ENCODE assay signal across 16 mouse cellular contexts in genomic region chr8:7994905-7995304, GRCm38 (mm10).
"Had no signal": no experiment of that assay in that cellular context is flagged by ENCODE, and none has a peak within 500 bp of the region (broad histone marks: within the 10 kb centered on the region; RNA-seq: fewer than 3 reads in every experiment).

No protein-coding gene starts in this region.

- H3K36me3 ChIP-seq: lung, embryonic 15.5 days; midbrain, embryonic 13.5 days; midbrain, embryonic 15.5 days; neural tube, embryonic 12.5 days had no signal

- H3K9me3 ChIP-seq: lung, embryonic 15.5 days; megakaryocyte, embryonic 14.5 days; midbrain, embryonic 13.5 days; midbrain, embryonic 15.5 days; neural tube, embryonic 12.5 days had no signal

- ATAC-seq: liver, postnatal 0 days; lung, postnatal 0 days; midbrain, embryonic 13.5 days; midbrain, embryonic 15.5 days had no signal

- H3K27ac ChIP-seq: lung, embryonic 15.5 days; macrophage; midbrain, embryonic 13.5 days; midbrain, embryonic 15.5 days; neural tube, embryonic 12.5 days had no signal

- H3K4me2 ChIP-seq: lung, embryonic 15.5 days; midbrain, embryonic 11.5 days; midbrain, embryonic 13.5 days; midbrain, embryonic 15.5 days; neural tube, embryonic 12.5 days had no signal

- H3K4me3 ChIP-seq: lung, embryonic 15.5 days; megakaryocyte, embryonic 14.5 days; midbrain, embryonic 13.5 days; midbrain, embryonic 15.5 days; neural tube, embryonic 12.5 days had no signal

- H3K4me1 ChIP-seq: lung, embryonic 15.5 days; megakaryocyte, embryonic 14.5 days; midbrain, embryonic 13.5 days; midbrain, embryonic 15.5 days; neural tube, embryonic 12.5 days had no signal

- H3K27me3 ChIP-seq: lung, embryonic 15.5 days; megakaryocyte, embryonic 14.5 days; midbrain, embryonic 13.5 days; midbrain, embryonic 15.5 days; neural tube, embryonic 12.5 days had no signal

- H3K9ac ChIP-seq: liver, postnatal 0 days; lung, embryonic 15.5 days; midbrain, embryonic 13.5 days; midbrain, embryonic 15.5 days; neural tube, embryonic 12.5 days had no signal

- DNase-seq: liver, postnatal 0 days; lung, postnatal 14 days; lung, postnatal 36 days; right cerebral cortex, postnatal 14 days; spleen, adult 18-20 months; thymus, adult 18-20 months; thymus, postnatal 14 days; thymus, postnatal 36 days had no signal
